Mouse (Mus musculus) thymus, postnatal 10 days (tissue): ENCODE measurements at regions not wholly inside any gene's neighbourhood (a gene's known extent, or its start where the extent isn't known, plus 50 kb on each side); places are given as distances from the start of the nearest gene placed in this dataset.

ENCODE experiments used
- DNase-seq, 2 experiments: peaks; one replicate each; pipeline ENCODE4 v3.0.0; 2021; ENCODE audit warnings: low spot score in 2 of 2

DNA sequence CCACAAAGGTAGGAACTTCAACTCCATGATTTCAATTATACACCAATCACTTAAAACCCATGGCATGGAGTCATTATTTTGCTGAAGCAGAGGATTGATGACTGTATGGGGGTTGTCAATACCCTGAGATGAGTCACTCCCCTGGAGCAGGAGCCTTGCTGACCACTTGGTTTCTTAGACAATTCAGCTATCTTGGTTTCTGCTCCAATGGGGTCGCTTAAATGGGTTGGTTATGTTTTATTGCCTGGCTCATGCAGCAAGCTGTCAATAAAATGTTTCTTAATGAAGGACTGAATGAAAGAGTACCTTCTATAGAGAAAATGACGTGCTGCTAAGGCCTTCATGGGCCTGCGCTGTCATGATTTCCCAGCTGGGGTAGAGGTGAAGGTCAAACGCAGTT is 110.0 kb upstream of the Prickle1 start:
- DNase-seq, result no peak

DNA sequence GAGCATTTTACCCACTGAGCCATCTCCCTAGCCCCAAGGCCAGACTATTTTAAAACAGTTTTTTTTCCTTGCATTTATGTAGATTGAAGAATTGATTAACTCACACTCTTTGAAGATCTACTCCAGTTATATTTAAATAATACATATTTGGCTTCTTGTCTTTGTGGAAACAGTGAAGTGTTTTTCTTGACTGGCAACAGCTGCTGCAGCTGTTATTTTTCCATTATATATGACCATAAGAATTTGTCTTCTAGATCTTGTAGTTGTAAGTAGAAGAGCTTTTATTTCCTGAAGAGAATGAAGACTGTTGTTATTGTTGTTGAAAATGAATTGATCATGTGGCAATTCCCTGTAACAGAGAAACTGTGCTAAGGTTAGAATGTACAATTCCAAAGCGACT is 109.4 kb upstream of the Prickle1 start:
- no peak for DNase-seq

DNA sequence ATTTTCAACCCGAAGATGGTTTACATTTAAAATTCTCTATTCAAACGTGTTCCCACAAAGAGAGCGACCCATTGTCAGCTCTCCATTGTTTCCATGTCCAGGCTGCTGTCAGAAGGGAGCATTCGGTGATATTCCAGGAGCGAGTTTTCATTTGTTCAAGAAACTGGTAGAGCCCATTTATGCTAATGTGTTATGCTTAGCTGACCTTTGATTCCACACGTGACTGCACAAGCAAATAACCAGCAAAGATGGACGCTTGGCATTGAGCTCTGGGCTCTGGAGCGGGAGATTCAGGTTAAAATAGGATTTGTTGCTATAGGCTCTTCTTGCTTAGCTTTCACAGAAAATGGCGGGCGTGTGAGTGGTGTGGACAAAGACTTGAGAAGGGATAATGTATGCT is 105.3 kb upstream of the Prickle1 start:
- no peak for DNase-seq

DNA sequence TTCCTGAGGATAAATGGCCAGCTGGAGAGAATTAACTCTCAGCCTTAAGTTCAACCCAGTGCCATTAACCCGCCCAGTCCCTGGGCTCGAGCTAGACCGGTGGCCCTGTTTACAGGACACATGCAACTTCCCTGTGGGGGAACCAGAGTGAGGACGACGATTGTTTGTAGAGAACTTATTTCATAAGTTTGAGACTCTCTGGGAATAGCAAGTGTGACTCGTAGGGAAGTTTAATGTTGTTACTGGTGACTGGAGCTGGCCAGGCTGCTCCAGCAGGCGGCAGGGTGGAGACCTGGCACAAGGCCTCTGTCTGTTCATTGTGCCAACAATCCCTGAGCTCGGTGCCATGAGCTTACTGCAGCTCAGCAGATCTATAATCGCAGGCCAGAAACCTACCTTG is 104.3 kb upstream of the Prickle1 start:
- DNase-seq, result no peak

DNA sequence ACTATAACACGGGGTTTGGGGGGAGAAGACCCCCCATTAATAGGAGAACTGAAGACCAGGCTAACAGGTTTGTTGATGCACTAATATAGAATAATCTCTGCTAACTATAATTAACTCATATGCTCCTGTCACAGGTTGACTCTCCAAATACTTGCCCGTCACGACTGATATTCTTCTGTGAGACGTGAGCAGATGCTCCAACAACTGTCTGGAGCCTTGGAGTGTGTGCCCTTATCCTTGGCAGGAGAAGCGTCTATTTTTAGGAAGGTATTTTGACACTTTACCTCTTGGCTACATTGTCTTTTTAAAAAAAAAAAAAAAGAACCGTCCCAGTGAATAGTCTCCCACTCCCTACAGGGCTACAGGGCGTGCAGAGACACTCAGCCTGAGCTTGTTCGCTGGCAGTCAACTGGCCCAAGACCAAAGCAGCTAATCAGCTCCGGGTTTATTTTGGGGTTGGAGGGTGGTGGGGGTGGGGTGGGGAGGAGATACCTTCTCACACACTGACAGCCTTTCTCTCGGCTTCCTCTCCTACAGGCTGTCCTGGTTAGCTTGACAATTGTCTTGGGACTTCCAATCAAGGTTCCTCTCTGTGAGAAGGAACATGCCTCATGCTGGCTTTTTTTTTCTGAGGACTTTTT is 102.6 kb upstream of the Prickle1 start:
- no peak for DNase-seq

DNA sequence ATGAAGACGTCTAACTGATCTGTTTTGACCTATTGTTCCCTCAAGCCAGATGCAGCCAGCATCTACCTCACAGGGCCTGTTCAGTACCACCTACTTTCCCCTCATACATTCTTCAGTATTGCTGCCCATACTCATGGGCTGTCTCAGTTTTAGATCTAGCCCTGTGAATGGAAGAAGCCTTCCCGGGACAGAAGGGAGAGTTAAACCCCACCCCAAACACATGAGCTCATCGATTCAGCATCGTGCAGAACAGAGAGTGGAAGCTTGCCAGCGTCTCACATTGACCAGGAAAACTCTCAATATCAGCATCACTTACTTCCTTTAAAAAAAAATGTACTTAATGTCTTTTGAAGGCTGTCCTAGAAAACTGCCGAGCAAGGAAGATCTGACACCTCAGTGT is 95.0 kb upstream of the Prickle1 start:
- no peak for DNase-seq

DNA sequence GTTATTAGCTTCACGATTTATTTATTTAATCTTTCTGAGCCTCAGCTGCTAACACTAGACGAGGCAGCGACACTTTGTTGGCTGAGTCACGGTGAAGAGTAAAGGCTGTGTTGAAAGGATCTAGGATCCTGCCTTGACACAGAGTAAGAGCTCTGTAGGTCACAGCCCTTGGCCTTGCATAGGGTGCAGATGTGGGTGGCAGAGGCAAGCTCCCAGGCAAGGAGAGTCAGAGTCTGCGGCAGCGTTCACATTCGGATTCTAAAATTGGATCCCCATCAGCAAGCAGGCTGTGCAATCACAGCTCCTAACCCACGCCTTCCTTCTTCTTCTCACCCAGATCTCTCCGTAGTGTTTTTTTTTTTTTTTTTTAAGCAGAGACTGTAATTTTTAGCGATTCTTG is 94.3 kb upstream of the Prickle1 start:
- no peak for DNase-seq

DNA sequence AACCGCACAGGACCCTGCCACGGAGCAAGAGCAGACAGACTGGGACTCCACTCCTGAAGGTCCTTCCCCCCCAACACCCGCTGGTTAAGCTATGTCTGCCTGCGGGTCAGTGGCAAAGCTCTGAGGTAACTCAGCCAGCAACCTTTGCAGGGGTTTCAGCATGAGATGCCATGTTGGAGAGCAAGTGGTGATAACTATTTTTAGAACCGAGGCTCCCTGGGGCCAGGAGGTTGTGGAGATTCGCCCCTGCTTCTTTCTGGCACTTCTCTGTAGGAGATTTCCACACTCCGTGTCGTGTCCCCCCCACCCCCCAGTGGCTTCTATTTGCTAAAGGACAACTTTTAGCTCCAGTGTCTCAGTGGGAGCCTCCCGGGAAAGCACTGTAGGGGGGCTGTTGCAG is 90.7 kb upstream of the Prickle1 start:
- no peak for DNase-seq

DNA sequence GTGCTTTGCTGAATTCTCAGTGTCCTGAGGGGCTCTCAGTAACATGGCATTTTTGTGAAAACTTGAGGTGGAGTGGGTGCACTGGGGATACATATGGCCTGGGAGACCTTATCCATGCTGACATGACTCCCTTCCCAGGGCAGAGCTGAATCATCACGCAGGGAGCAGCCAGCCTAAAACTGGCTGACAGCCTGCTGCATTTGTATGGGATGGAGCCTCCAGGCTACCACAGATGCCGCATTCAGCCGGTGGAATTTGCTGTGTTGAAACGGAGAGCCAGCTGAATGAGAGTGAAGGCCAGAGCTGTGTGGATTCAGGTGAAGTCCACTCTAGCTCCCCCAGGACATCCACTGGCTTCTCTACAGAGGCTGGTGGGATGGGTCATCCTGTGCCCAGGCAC is 85.9 kb upstream of the Prickle1 start:
- no peak for DNase-seq

DNA sequence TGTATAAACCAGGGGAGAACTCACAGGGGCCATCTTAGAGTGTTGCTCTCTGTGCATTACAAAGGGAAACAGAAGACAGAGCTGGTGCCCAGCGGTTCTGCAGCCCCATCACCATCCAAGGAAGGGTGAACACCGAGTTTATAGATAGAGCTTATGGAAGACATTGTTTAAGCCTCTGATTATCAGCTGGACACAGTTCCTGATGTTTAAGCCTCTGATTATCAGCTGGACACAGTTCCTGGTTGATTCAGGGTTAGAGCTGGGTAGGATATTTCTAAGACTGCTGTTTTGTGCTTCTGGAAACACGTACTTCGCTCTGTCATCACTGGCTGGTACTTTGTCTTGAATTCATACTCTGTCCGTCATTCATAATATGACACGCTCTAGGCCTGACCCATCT is 79.9 kb upstream of the Prickle1 start:
- DNase-seq, result no peak

DNA sequence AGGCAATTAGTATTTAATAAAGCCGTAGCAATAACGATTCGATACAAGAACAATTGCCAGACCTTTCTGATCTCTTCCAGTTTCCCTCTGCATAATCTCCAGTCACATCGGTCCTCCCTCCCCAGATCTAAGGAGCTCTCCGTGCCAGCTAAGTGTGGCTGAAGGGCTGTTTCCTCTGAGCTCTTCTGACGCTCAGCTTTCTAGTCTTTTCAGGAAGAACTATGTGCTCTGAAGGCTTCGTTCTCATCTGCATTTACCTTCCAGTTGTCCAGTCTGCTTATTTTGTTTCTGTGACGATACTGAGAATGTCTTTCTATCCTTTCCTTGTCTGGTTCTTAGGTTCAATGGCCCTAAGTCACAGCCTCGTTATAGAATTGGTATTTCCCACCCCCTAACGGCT is 78.3 kb upstream of the Prickle1 start:
- no peak for DNase-seq

DNA sequence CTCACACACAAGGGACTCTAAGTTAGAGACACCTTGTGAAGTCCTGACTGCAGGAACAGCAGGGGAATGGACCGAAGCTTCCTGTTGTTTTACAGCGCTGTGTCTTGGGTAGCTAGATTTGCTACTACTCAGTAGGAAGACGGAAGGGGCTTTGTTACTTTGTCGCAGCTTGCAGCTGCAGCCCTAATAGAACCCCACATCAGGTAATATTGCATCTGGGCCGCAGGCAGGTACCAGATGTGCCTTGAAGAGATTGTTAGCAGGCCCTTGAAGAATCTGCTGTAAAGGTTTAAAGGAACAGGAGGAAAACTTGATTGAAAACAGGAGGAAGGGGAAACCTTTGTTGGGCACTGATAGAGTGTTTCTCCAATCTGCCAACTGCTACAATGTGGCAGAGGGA is 68.2 kb upstream of the Prickle1 start:
- DNase-seq, result no peak

DNA sequence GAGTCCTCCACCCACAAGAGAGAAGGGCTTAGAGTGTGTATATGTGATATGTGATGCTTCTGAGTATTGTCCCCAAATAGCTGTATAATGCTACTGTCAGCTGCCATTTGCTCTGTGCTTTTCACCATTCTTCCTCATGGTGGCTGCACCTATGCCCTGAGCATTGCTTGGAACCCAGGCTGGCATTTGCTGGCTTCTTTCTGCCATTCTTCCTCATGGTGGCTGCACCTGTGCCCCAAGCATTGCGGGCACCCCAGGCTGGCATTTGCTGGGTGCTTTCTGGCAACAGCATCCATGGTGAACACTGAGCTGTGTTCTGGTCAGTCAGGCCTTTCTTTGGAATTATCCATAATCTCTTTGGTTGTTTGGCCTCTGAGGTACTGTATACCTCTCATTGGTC is 66.9 kb upstream of the Prickle1 start:
- DNase-seq, result no peak

DNA sequence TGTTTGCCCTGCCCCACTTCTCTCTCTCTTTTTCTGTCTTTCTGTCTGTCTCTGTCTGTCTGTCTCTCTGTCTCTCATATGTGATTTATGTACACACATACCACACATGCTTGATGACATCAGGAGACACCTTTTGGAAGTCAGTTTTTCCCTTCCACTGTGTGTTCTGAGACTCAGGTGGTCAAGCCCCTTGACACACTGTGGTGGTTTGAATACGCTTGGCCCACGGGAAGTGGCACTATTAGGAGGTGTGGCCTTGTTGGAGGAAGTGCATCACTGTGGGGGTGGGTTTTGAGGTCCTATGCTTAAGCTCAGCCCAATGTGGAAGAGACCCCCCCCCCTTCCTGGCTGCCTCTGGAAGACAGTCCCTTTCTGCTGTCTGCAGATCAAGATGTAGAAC is 66.1 kb upstream of the Prickle1 start:
- DNase-seq, result no peak

DNA sequence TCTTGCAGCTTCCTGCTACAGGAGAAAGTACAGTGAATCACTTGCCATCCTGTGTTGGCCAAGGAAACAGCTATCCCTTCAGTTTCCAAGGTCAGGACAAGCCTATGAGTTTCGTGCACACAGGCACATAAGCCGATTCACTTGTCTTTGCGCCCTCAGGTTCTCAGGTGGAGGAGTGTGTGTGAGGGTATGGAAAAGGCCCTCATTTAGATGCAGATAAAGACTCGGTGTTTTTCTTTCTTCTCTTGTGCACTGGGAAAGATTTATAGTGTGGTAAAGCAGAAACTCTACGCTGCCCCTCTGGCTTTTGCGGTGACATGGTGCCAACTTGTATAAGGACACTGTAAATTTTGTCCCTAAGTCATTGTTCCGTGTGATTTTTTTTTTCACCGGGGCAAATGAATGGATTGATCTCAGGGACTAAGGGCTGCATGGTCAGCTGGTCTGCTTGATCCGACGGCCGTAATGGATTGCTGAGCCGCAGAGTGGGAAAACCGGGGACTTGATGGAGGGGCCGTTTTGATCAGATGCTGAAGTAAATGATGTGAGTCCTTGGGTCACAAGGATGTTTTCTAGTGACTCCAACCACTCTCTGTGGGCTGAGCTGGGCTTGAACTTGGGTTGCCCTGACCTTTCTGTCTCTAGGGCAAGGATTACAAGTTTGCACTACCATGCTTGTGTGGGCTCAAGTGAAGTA is 65.4 kb upstream of the Prickle1 start:
- no peak for DNase-seq

DNA sequence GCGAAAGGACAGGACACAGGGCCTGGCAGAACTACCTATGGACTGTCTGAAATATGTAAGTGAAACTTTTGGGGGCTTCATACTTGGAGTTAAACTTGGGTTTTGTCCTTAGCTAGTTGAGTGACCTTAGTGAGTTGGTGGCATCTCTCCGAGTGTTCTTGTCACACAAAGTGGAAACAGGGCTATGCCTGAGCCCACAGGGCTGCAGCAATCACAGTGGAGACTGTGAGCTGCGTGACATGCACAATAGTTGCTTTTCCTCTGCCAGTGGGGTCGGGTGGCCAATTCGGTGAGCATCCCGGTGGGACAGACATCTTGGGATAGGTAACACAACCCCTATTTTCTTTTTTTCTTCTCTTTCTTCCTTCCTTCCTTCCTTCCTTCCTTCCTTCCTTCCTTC is 61.5 kb upstream of the Prickle1 start:
- DNase-seq, result no peak

DNA sequence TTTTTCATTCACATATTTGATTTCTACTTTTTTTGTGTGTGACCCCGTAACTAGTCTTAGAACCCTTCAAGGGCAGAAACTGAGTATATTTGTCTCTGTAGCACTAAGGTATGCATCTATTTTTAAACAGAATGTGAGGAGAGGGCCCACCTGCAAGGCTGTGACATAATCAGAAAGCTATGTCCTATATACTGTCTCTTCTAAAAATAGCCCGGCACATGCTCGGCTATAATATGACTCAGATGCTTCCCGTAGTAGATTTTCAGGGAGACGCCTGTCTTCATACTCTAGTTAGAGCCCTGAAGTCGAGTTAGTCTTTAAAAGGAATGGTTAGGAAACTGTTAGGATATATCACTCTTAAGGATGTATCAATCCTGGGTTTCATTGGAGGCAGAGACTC is 61.0 kb upstream of the Prickle1 start:
- no peak for DNase-seq

DNA sequence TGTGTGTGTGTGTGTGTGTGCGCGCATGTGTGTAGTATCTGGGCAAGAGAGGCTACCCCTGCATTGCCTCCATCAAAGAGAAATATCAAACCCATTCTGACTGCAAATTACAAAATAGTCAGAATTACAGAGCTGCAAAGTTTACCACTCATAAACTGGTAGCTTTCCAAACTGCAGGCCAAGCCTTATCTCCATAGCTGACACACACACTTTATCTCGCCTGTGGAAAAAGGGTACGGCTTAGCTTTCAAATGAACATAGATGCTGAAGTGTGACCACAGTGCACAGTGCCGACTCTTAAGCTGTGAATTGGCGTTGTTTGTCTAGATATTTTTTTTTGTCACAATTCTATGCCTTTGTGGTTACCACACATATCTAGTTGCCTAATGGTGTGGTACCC is 60.1 kb upstream of the Prickle1 start:
- DNase-seq, result no peak

DNA sequence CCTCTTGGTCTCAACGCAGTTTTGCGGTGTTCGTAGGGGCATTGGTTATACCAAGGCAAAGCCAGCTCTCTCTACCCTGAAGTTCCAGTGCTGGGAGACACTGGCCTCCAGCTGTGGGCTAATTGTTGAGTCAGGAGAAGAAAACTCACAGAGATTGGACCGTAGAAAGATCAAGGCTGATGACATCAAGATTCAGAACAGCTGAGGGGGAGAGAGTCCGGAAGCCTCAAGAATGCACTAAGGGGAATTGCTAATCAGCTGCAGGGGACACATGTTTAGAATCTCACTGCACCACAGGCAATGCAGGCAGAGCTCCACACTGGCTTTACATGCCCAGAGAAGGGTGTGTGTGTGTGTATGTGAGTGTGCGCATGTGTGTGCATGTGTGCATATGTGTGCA is 59.6 kb upstream of the Prickle1 start:
- DNase-seq, result no peak

DNA sequence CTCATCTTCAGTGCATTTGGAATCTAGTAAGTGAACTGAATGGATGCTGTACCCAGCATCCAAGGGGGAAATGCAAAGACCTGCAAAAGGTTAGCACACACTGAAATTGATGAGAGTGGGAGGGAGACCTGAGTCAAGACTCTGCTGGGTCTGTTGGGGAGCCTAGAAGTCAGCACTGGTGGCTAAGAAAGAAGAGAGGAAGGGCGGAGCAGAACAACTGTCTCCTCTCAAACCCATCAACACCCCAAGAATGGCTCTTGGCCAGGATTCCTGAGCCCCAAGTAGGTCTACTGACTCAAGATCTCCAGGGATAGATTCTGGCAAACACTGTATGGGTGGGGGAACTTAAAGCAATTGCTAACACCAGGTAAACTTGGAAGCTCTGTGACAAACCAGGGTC is 57.7 kb upstream of the Prickle1 start:
- DNase-seq, result no peak

DNA sequence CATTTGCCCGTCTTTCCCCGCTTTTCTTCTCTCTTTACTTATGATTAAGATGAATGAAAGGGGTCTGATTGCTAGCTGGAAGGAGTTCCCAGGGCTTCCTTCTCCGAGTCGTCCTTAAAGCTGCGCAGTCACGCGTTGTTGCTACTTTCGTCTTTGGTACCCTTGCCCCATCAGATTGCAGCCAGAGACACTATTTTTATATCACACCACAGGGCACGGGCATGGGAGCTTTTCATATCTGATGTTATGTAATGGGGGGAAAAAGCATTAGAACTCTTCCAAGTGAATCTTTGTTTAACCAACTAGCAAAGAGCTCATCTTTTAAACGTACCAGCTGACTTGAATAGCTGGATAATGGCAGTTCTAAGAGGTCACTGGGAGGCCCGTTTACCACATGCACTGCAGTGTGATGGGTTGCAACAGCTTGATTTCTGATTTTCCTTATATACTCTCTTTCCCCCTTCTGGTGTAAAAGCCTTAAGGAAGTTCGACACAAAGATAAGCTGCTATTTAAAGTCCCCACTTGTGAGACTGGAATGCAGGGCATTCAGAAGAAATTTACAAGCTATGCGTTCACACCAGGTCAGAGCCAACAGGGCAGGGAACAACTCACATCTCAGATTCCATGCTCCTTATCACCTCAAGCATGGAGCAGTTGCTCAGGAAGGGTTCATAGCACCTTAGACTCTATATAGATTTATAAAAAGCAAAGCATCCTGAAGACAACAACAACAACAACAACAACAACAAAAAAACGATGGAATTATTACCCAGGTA is 55.5 kb upstream of the Prickle1 start:
- no peak for DNase-seq

DNA sequence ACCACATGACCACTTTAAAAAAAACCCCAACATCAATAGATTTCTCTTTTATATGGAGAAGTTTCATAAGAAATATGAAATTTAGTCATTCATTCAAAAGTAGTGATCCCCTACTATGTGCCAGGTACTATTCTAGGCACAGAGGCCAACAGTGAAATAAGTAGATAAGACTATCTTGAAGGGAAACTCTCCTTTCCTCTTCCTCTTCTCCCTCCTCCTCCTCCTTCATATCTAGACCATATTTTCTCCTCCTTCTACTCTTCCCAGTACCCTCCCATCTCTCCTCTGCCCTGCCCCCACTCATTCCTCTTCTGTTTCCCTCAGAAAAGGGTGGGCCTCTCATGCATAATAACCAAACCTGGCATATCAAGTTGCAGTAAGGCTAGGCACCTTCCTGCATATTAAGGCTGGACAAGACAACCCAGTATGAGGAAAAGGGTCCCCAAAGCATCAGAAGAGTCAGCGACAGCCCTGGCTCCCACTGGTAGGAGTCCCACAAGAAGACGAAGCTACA is 54.4 kb upstream of the Prickle1 start:
- DNase-seq, result no peak

DNA sequence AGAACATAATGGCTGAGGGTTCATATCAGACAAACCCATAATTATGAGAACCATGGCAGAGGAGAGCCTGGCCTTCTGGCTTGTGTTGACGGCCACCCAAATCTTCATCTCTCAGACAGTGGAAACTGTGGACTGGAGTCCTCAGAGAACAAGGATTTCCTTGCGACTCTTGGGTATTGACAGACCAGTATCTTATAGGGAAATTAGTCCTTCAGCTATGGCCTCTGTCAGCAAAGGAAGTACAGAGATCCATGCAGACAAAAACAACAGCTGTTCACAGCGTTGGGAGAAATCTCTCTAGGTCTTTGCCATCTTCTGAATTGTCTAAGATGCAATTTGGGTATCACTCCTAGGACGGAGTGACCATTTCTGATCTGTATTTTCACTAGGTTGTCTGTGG is 53.0 kb upstream of the Prickle1 start:
- no peak for DNase-seq
